Comparison of ENCODE assay signal across 17 mouse cellular contexts in genomic region chrX:82823606-82824005, GRCm38 (mm10).
"Had no signal": no experiment of that assay in that cellular context is flagged by ENCODE, and none has a peak within 500 bp of the region (broad histone marks: within the 10 kb centered on the region; RNA-seq: fewer than 3 reads in every experiment).

No protein-coding gene starts in this region.

- DNase-seq: kidney, adult 18-20 months; kidney, adult 9 months; kidney, postnatal 14 days; layer of hippocampus, postnatal 36 days; liver, postnatal 0 days; lung, embryonic 14.5 days; right cerebral cortex, postnatal 25 days; spleen, adult 18-20 months; thymus, postnatal 25 days had no signal

- H3K27ac ChIP-seq: layer of hippocampus, adult 2 months; left cerebral cortex, adult 2 months; liver, embryonic 14.5 days; macrophage; stomach, embryonic 15.5 days had no signal

- H3K27me3 ChIP-seq: stomach, embryonic 15.5 days had no signal

- H3K4me2 ChIP-seq: lung, embryonic 14.5 days; stomach, embryonic 15.5 days had no signal

- H3K9me3 ChIP-seq: stomach, embryonic 15.5 days had no signal

- H3K36me3 ChIP-seq: stomach, embryonic 15.5 days had no signal

- H3K4me1 ChIP-seq: stomach, embryonic 15.5 days had no signal

- ATAC-seq: inflammation-experienced regulatory T-cells, adult 6 months; intestine, embryonic 16.5 days; liver, postnatal 0 days; lung, postnatal 0 days had no signal

- H3K4me3 ChIP-seq: layer of hippocampus, adult 2 months; left cerebral cortex, adult 2 months; stomach, embryonic 15.5 days had no signal

- H3K9ac ChIP-seq: liver, embryonic 14.5 days; liver, postnatal 0 days; lung, embryonic 14.5 days; stomach, embryonic 15.5 days had no signal
